In genomic region chr16:8619659-8620314, GRCm38 (mm10) we compare ENCODE assay signal across 17 mouse cellular contexts. TPM values are rescaled to one million over a fixed set of nuclear protein-coding genes. Genes with fewer than 3 reads are reported as not detected.
DNase-seq lines count a peak whose midpoint lies in the region; ATAC-seq and TF ChIP-seq lines count a peak whose summit lies in the region.
"Had no signal": no experiment of that assay in that cellular context is flagged by ENCODE, and none has a peak within 500 bp of the region (broad histone marks: within the 10 kb centered on the region; RNA-seq: fewer than 3 reads in every experiment).

No protein-coding gene starts in this region.

- no peak for TF ChIP-seq POLR2A in small intestine, adult 2 months (IDR thresholded peaks at IDR 0.05; ENCODE audit: low read depth, low read length)
- TF ChIP-seq POLR2A in thymus, adult 2 months (IDR thresholded peaks at IDR 0.05; ENCODE audit: control insufficient read depth, extremely low read depth, insufficient read depth, low read length, poor library complexity) = no peak

- H3K4me1 ChIP-seq in liver, embryonic 16.5 days (ENCODE audit: control insufficient read depth, low read depth, low read length) = no peaks in the 10 kb centered on the region; the same call in 1 of the 2 replicates
- H3K4me1 ChIP-seq in liver, embryonic 11.5 days (replicated peaks; ENCODE audit: control insufficient read depth, insufficient read depth, low read length) = peaks cover 4% of the 10 kb centered on the region; the same call in 1 of the 2 replicates
- H3K4me1 ChIP-seq in small intestine, adult 2 months (ENCODE audit: control insufficient read depth, insufficient read depth, insufficient read length, low read length) = peaks cover 9% of the 10 kb centered on the region
- peaks cover 3% of the 10 kb centered on the region for H3K4me1 ChIP-seq in thymus, adult 2 months (replicated peaks; ENCODE audit: control insufficient read depth, insufficient read depth, low read length)
- H3K4me1 ChIP-seq in heart, embryonic 10.5 days = no peaks in the 10 kb centered on the region

- H3K4me2 ChIP-seq in liver, embryonic 16.5 days (ENCODE audit: low read depth, low read length) = no peak overlapping the region
- H3K4me2 ChIP-seq in liver, embryonic 11.5 days = no peak overlapping the region
- H3K4me2 ChIP-seq: liver, embryonic 13.5 days had no signal

- H3K4me3 ChIP-seq in liver, embryonic 16.5 days (ENCODE audit: low read depth, low read length) = no peak overlapping the region
- no peak overlapping the region for H3K4me3 ChIP-seq in liver, embryonic 11.5 days (ENCODE audit: low read depth, low read length)
- no peak overlapping the region for H3K4me3 ChIP-seq in small intestine, adult 2 months (ENCODE audit: low read depth, low read length)
- no peak overlapping the region for H3K4me3 ChIP-seq in thymus, adult 2 months (ENCODE audit: control insufficient read depth, insufficient read depth, low read length)
- H3K4me3 ChIP-seq in heart, embryonic 10.5 days = no peak overlapping the region
- H3K4me3 ChIP-seq: gastrocnemius, adult 2 months; heart, adult 2 months; liver, embryonic 13.5 days had no signal

- no peak overlapping the region for H3K9ac ChIP-seq in liver, embryonic 16.5 days (ENCODE audit: low read depth, low read length)
- no peak overlapping the region for H3K9ac ChIP-seq in liver, embryonic 11.5 days (ENCODE audit: low read depth, low read length)
- H3K9ac ChIP-seq: liver, embryonic 13.5 days had no signal

- H3K27ac ChIP-seq in liver, embryonic 16.5 days (ENCODE audit: low read length) = 0 out of 2 replicates have a peak overlapping the region, but pooled peaks have one; percentile 22
- no peak overlapping the region for H3K27ac ChIP-seq in liver, embryonic 11.5 days (ENCODE audit: low read depth, low read length)
- peak overlapping the region; percentile 30; the same call in 1 of the 2 replicates for H3K27ac ChIP-seq in small intestine, adult 2 months (ENCODE audit: insufficient read depth, low read depth, low read length)
- H3K27ac ChIP-seq in thymus, adult 2 months (ENCODE audit: control insufficient read depth, insufficient read depth, low read length) = no peak overlapping the region
- H3K27ac ChIP-seq in heart, embryonic 10.5 days = no peak overlapping the region
- H3K27ac ChIP-seq: gastrocnemius, adult 2 months; heart, adult 2 months; liver, embryonic 13.5 days had no signal

- ATAC-seq in liver, embryonic 16.5 days (ENCODE audit: low read depth) = peak; percentile 50; the same call in 1 of the 2 replicates
- no peak for ATAC-seq in liver, embryonic 11.5 days (replicated peaks; ENCODE audit: low FRiP score)
- ATAC-seq in Patski = peak; percentile 45
- ATAC-seq: forebrain, embryonic 16.5 days had no signal

- no peaks in the 10 kb centered on the region for H3K27me3 ChIP-seq in liver, embryonic 16.5 days (ENCODE audit: control insufficient read depth, insufficient read depth, low read depth, low read length)
- H3K27me3 ChIP-seq in liver, embryonic 11.5 days (replicated peaks; ENCODE audit: control insufficient read depth, insufficient read depth, low read length) = no peaks in the 10 kb centered on the region
- no peaks in the 10 kb centered on the region for H3K27me3 ChIP-seq in Patski
- H3K27me3 ChIP-seq in small intestine, adult 2 months (ENCODE audit: control insufficient read depth, insufficient read depth, low read length) = no peaks in the 10 kb centered on the region
- no peaks in the 10 kb centered on the region for H3K27me3 ChIP-seq in thymus, adult 2 months (ENCODE audit: control insufficient read depth, insufficient read depth, low read length)
- H3K27me3 ChIP-seq in heart, embryonic 10.5 days (ENCODE audit: insufficient read depth, poor library complexity, severe bottlenecking) = no peaks in the 10 kb centered on the region
- H3K27me3 ChIP-seq: liver, embryonic 13.5 days had no signal

- no peak for DNase-seq in liver, embryonic 11.5 days (ENCODE audit: low spot score)
- peak; percentile 19 for DNase-seq in Patski (ENCODE audit: low read depth, low spot score)
- DNase-seq in embryo, embryonic 11 days = peak; percentile 56
- no peak for DNase-seq in thymus, adult 2 months
- DNase-seq in heart, embryonic 10.5 days (ENCODE audit: low spot score) = no peak
- DNase-seq: adrenal gland, postnatal 25 days; cerebellum, postnatal 25 days; gastrocnemius, adult 2 months; heart, adult 2 months; kidney, postnatal 14 days; layer of hippocampus, adult 9-11 months; liver, embryonic 13.5 days; right cerebral cortex, postnatal 25 days had no signal

- TF ChIP-seq CTCF in Patski (IDR thresholded peaks at IDR 0.05) = no peak
- TF ChIP-seq CTCF in small intestine, adult 2 months (IDR thresholded peaks at IDR 0.05; ENCODE audit: extremely low read depth, insufficient read length, insufficient replicate concordance, low read depth, low read length) = no peak
- no peak for TF ChIP-seq CTCF in thymus, adult 2 months (IDR thresholded peaks at IDR 0.05; ENCODE audit: borderline replicate concordance, control insufficient read depth, extremely low read depth, insufficient read depth, low read length, poor library complexity)

- 58% methylated on average over 10 of the region's 10 CpGs for WGBS in liver, embryonic 16.5 days (ENCODE audit: insufficient replicate concordance)
- WGBS in liver, embryonic 11.5 days = 60% methylated on average over 10 of the region's 10 CpGs
- WGBS in small intestine, adult 2 months = 70% methylated on average over 10 of the region's 10 CpGs
- WGBS in thymus, adult 2 months = 88% methylated on average over 10 of the region's 10 CpGs
- 67% methylated on average over 10 of the region's 10 CpGs for WGBS in heart, embryonic 10.5 days

- POLR2A ChIA-PET in Patski (lab: Charles Lee) = no interaction called here

- in situ Hi-C loops in Patski (cut with MboI; ENCODE audit: low pct_unique_long_range_greater_than_20kb) = no loop called here

- H3K36me3 ChIP-seq in liver, embryonic 16.5 days (ENCODE audit: control insufficient read depth, insufficient read depth) = no peaks in the 10 kb centered on the region
- H3K36me3 ChIP-seq in liver, embryonic 11.5 days (ENCODE audit: control insufficient read depth, insufficient read depth, low read length) = no peaks in the 10 kb centered on the region; the same call in 1 of the 2 replicates
- peaks cover 8% of the 10 kb centered on the region; the same call in 1 of the 2 replicates for H3K36me3 ChIP-seq in small intestine, adult 2 months (ENCODE audit: control insufficient read depth, insufficient read depth, low read length)
- no peaks in the 10 kb centered on the region for H3K36me3 ChIP-seq in thymus, adult 2 months (ENCODE audit: control insufficient read depth, insufficient read depth, low read length)
- peaks cover 3% of the 10 kb centered on the region; the same call in 1 of the 2 replicates for H3K36me3 ChIP-seq in heart, embryonic 10.5 days

- H3K9me3 ChIP-seq in liver, embryonic 16.5 days (replicated peaks; ENCODE audit: control insufficient read depth, low read length) = no peaks in the 10 kb centered on the region
- no peaks in the 10 kb centered on the region for H3K9me3 ChIP-seq in liver, embryonic 11.5 days (ENCODE audit: control insufficient read depth, low read length)
- H3K9me3 ChIP-seq in heart, embryonic 10.5 days = no peaks in the 10 kb centered on the region
- H3K9me3 ChIP-seq: G1E; liver, embryonic 13.5 days had no signal

- CTCF ChIA-PET in Patski (lab: Charles Lee) = no interaction called here

RNA-seq across cellular contexts. Expression of gene Pmm2, which starts 17.7 kb away (rescaled TPM):
- polyA plus RNA-seq in liver, embryonic 16.5 days (2015; fragmentation: Nextera tagmentation; extraction: Ambion mirVana) = 29.5 and 30.1 TPM in 2 replicates
- polyA plus RNA-seq in liver, embryonic 11.5 days (2014; fragmentation: Nextera tagmentation; extraction: Ambion mirVana) = 52.9 and 55.8 TPM in 2 replicates
- polyA plus RNA-seq in Patski (2021) = 48.5 TPM
- 116 and 240 TPM in 2 replicates for polyA plus RNA-seq in small intestine, adult 2 months (2012; rRNA removed)
- 110 and 116 TPM in 2 replicates for polyA plus RNA-seq in thymus, adult 2 months (2012; rRNA removed)
- 49.1 and 52.8 TPM in 2 replicates for polyA plus RNA-seq in heart, embryonic 10.5 days (2016; fragmentation: Nextera tagmentation; extraction: Ambion mirVana)

RNA-seq across cellular contexts. Expression of gene Tmem186, which starts 17.7 kb away (rescaled TPM):
- polyA plus RNA-seq in liver, embryonic 16.5 days (2015; fragmentation: Nextera tagmentation; extraction: Ambion mirVana) = 8.9 and 9.7 TPM in 2 replicates
- 16.4 and 19.4 TPM in 2 replicates for polyA plus RNA-seq in liver, embryonic 11.5 days (2014; fragmentation: Nextera tagmentation; extraction: Ambion mirVana)
- polyA plus RNA-seq in Patski (2021) = 12.6 TPM
- 6.2 and 8.6 TPM in 2 replicates for polyA plus RNA-seq in small intestine, adult 2 months (2012; rRNA removed)
- 18.5 and 20.8 TPM in 2 replicates for polyA plus RNA-seq in thymus, adult 2 months (2012; rRNA removed)
- polyA plus RNA-seq in heart, embryonic 10.5 days (2016; fragmentation: Nextera tagmentation; extraction: Ambion mirVana) = 19.2 and 20.9 TPM in 2 replicates

RNA-seq across cellular contexts. Expression of gene Carhsp1, which starts 52.2 kb away (rescaled TPM):
- polyA plus RNA-seq in liver, embryonic 16.5 days (2015; fragmentation: Nextera tagmentation; extraction: Ambion mirVana) = 95.2 and 96.6 TPM in 2 replicates
- 24.9 and 25.4 TPM in 2 replicates for polyA plus RNA-seq in liver, embryonic 11.5 days (2014; fragmentation: Nextera tagmentation; extraction: Ambion mirVana)
- polyA plus RNA-seq in Patski (2021) = 92.6 TPM
- 31.8 and 61.6 TPM in 2 replicates for polyA plus RNA-seq in small intestine, adult 2 months (2012; rRNA removed)
- 42.0 and 47.4 TPM in 2 replicates for polyA plus RNA-seq in thymus, adult 2 months (2012; rRNA removed)
- polyA plus RNA-seq in heart, embryonic 10.5 days (2016; fragmentation: Nextera tagmentation; extraction: Ambion mirVana) = 127 and 133 TPM in 2 replicates

Comparison
In these comparisons a context has a peak if more than half of its experiments do, and no peak if none do; other contexts are left out.
1. H3K27ac ChIP-seq: peak in liver, embryonic 16.5 days (single experiment) and small intestine, adult 2 months (single experiment); none in liver, embryonic 11.5 days (single experiment), thymus, adult 2 months (single experiment) and heart, embryonic 10.5 days (single experiment).
2. DNase-seq: peak in Patski (single experiment) and embryo, embryonic 11 days (single experiment); none in liver, embryonic 11.5 days (single experiment), thymus, adult 2 months (single experiment) and heart, embryonic 10.5 days (single experiment).